Mouse (Mus musculus): ENCODE data around the gene Frmd5.

Gene Frmd5

DNA sequence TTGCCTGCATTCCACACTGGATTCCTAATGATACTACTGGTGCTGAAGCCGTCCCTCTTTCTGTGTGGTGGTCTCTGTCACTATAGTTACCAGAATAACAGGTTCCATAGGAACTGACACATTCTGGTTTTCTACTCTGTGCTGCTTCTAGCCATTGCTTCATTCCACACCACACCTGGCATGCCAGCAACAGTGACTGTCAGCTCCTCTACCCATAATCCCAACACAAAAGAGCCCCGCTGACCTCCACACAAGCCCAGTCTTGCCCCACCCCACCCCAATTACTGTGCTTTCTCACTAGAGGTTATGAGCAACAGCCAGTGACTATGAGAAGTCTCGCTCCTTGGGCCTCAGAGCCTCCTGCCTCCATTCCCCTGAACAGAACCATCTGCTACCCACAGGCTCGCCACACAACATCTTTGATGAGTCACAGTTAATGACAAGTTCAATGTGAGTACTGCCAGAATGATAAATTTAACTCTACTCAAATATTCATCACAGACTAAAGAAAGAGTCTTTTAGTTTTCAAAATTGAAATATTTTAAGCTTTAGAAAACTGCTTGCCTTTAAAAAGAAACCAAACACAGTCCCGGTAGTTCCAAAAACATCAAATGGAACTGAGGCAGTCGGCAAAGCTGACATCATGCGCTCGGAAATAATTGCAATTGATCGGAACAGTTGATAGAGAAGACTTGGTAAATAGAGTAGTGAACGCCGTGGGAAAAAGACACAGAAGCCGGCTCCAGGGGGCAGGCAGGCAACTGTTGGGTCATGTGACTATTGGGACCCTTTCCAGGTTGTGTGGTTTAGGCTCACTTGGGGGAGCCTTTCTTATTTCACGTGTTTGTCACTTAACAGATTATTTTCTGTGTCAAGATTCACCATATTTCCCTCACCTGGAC is 185.4 kb downstream of the Frmd5 start:
- DNase-seq (ENCODE audit: low spot score in 2 of 2), result peak in 1 of 2 experiments; percentile 52

DNA sequence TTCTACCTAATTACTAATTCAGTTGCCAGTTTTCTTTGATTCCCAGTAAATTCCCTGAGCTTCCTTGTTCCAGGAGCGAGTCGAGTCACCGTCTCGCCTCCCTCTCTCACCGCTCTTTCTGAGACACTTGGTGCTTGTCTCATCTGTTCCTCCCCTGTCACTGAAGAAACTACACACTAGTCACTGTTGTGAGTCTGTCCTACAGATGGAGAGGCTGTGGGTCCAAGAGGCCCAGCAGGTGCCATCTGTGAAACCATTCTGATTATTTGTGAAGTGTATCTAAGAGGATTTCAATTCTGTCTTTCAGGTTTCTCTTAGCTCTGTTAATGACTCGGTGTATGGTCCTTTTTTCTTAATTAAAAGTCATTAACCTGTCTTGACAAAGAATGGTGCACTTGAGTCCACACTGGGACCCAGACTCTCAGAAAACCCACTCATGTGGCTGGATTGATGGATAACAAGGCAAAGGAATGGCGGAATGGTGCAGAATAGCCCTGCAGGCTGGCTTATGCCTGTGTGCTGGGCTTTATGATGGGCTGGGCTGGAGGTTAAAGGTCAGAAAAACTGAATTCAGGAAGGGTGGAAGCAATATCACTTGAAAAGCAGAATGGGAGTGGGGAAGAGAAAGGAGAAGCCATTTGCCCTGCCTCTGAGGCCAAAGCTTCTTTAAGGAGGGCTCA is 186.2 kb downstream of the Frmd5 start:
- no peak for DNase-seq (ENCODE audit: low spot score in 2 of 2)

DNA sequence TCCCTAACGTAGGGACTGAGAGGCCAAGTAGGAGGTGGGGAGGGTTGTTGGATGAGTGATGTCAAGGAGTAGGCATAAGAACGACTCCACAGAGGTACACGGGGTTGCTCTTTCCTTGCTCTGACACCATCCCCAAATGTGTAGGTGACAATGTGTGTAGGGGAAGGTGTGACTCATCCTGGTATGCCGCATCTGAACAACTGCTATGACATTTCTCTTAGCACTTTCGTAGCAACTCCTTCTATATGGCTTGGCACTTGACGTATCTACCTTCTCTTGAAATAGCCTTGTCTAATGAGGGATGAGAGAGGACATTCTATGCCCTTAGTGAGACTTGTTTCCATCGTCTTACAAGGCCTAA is 191.7 kb downstream of the Frmd5 start:
- DNase-seq (ENCODE audit: low spot score in 2 of 2), result peak in 1 of 2 experiments; percentile 48

DNA sequence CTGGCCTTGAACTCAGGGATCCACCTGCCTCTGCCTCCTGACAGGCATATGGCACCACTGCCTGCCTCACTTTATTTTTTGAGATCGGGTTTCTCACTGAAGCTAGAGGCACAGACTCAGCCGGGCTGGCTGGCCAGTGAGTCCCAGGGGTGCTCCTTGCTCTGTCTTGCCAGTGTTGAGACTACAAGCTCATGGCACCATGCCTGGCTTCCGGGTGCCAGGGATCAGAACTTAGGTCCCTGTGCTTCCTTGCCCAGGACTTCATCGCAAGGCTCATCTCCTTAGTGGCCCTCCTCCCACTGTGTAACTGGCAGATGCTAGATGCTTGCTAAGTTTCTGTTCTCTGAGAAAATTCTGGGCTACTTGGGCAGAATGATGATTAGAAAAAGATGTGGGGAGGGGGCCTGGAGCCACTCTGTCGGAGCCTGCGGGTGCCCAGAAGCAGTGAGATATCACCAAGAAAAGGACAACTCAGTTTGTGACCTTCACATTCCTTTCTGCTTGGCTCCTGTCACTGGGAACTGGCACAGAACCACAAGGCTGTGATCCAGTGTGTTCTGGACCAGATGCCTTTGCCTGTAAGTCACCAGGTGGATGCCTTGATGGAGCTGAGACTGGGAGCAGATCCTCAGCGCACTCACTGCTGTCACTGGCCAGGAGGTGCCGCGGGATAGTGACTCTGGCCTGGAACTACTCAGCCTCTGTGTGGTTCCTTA is 192.2 kb downstream of the Frmd5 start:
- no peak for DNase-seq (ENCODE audit: low spot score in 2 of 2)

DNA sequence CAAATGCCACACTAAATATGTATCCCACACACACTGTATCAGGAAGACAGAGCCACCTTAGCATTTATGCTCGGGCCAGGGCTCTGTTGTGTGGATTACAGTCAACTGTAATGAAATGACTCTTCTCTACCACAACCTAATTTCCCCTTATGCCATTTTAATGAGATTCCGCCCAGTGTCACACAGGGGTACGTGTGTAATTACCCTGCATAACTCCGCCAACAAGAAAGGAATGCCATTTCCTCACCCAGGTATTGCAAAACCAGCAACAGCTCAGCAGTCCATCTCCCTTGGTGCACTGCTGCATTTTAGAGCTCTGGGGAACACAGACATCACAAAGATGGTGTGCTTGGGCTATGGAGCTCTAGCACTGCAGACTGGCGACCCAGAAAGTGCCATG is 194.8 kb downstream of the Frmd5 start:
- no peak for DNase-seq (ENCODE audit: low spot score in 2 of 2)

DNA sequence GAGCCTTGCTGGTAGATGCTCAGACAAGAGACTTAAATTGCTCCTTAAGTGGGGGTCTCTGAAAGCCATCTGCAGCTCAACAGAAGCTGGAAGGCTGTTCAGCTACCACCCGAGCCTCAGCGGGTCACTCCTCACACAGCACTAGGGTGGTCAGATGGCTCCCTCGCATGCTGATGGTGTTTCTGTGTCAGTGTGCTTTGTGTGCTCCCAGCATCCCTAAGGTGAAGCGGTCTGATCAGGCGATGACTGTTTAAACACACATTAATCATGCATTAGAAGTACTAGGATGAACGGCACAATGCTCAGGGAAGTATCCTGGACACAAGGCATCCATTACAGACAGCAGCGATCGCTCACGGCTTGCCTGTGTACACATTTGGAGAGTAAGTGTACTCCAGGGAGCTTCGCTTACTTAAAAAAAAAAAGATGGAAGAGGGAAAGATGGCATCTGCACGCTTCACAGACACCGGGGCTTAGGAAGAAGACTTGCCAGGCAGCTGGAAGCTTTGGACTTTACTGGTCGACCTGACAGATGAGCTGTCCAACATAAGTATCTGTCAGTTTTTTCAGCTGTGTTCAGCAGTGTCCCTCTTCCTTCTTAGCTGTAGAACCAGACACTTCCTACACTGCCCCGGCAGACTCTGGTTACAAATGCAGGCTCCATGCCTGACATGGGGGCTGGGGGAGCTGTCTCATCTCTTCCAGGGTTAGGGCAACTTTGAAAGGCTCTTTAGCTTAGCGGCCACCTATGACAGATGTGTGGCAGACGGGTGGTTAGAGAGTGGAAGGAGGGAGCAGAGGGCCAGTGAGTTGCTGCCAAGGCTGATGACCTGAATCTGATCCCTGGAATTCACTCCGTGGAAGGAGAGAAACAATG is 196.6 kb downstream of the Frmd5 start:
- DNase-seq (ENCODE audit: low spot score in 2 of 2), result no peak

DNA sequence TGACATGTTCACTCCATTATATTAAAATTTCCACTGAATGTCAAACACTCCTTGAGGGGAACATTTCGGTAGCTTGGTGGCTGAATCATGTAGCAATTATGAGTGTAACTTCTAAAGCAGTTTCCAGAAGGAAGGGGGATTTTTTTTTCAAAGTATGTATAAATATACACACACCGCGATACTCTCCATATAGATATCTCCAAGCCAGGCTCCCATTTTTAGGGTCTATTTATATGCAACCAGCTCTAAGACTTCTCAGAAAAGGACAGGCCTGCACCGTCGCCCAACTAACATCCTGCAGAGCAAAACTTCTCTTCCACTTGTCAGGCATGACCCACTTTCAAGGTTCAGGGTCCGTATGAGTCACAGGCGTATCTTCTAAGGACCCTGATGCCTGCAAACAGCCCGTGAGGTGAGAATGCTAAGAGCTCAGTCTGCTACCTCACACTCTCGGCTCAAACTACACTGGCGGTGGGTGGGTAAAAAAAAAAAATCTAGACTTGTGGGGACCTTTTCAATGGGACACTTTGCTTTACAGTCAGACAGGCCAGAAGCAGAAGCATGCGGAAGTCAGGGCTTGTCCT is 197.7 kb downstream of the Frmd5 start:
- no peak for DNase-seq (ENCODE audit: low spot score in 2 of 2)

DNA sequence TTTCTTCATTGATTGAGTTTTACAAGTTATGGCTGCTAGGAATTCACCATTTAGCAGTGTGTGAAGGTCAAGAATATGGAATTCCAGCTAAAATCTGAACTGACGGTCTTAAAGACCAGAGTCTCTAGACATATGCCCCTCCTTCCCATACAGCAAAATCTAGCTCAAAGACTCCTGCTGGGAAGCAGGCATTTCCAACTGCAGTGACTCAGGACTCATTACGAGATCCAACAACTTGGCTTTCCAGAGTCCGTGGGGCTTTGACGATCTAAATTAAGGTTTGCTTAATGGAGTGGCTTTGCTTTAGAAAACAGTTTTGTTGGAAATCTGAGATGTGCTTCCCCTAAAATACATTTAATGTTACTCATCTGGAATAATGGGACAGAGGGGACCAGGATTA is 204.5 kb downstream of the Frmd5 start:
- no peak for DNase-seq (ENCODE audit: low spot score in 2 of 2)

DNA sequence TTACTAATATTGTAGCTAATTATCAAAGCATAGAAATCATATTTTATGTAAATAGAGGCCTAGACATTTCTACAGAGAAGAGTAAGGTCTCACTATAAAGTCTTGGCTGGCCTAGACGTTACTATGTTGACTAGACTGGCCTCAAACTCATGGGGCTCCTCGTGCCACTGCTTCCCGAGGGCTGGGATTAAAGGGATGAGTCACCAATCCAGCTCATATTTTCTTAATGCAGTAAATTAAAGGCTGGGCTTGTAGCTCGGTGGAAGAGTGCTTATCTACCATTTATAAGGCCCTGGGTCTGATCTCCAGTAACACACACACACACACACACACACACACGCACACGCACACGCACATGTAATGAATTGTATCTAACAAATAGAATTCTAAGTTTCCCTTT is 205.3 kb downstream of the Frmd5 start:
- DNase-seq (ENCODE audit: low spot score in 2 of 2), result no peak

DNA sequence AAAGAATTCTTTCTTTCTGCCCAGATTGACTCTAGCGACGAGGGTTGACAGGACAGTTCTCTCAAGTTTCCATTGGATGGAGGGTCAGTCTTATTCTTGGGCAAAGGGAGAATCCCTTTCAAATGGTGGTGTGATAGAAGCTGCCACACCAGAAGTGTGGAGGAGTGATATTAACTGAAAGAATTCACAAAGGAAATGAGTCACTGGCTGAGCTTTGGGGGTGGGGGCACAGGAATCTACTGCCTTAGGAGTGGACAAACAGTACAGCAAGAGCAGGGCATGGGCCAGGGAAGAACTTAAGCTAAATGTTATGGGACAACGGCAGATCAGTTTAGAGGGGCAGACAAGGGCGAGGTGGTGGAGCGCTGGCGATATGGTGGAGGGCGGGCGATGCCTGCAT is 206.2 kb downstream of the Frmd5 start:
- DNase-seq (ENCODE audit: low spot score in 2 of 2), result no peak

DNA sequence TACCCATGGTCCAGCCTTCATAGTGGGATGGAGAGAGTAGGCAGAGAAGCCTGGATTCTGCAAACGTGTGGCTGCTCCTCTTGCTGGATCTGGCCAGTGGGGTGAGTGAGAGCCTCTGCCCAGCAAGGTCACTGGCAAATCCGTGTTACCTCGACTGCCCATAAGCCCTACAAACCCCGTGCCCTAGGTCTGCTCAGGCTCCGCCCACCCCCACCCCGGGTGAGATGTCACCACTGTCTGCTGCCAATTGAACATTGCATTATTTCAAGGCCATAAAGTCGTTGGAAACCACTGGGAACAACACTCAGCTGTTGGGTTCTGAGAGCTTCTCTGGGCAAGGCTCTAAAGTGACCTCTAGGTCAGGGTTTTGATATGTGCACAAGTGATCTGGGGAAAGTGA is 208.6 kb downstream of the Frmd5 start:
- DNase-seq (ENCODE audit: low spot score in 2 of 2), result no peak

DNA sequence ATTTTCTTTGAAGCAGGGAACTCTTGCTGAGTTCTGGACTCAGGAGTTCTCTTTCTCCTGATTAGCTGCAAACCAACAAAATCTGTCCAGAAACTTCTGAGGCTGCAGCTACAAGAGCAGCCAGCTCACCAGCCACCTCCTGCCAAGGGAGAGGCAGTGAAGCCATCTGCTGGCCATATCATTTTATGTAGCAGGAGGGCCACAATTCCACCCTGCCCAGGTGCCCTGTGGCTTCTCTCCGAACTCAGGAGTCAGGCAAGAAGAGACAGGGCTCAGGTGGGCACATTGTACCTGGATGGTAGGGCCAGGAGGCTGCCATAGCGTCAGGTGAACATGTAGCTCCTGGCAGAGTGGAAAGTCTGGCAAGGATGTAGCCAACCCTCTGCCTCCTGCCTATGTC is 210.3 kb downstream of the Frmd5 start:
- DNase-seq (ENCODE audit: low spot score in 2 of 2), result no peak

DNA sequence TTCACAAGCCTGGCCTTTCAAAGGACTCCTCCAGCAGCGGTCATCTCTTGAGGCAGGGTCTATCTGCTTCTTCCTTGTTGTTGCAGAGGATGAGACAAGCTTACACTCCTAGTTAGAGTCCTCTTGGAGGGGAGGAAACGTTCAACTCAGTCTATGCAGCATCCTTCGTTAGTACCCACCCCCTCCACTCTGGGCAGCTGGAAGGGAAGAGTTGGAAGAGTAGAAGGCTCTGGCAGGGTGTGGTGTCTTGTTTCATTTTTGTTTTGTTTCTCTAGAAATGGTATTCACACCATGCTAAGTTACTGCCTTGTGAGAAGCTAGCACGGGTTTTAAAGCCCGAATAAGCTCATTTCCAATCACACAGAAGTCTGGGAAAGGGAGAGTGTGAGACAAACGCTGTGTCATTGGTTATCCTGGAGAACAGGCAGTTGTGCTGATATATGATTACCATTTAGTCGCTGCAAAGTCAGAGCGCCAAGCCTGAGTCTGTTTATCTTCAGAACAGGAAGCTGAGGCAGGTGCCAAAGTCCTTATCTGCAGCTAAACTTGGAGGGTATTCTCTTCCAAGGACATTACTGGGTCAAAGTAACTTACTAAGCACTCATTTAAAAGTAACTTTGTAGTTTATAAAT is 212.1 kb downstream of the Frmd5 start:
- DNase-seq (ENCODE audit: low spot score in 2 of 2), result no peak

DNA sequence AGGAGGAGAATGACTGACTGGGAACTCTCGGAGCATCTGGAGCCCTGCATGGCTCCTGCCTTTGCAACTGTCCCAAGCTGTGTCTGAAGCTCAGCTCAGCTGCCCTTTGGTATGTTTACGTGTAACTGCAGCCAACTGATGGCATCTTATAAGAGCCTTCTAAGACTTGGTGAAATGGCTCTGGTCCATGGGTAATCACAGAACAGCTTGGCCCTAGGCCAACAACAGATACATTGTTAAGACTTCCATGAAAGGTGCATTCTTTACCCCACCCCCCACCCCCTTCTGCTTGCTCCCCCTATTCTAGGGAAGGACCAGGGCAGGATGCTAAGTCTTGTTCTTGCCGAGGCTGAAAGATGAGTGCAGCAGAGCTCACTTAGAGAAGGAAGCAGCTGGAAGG is 212.8 kb downstream of the Frmd5 start:
- DNase-seq (ENCODE audit: low spot score in 2 of 2), result no peak

DNA sequence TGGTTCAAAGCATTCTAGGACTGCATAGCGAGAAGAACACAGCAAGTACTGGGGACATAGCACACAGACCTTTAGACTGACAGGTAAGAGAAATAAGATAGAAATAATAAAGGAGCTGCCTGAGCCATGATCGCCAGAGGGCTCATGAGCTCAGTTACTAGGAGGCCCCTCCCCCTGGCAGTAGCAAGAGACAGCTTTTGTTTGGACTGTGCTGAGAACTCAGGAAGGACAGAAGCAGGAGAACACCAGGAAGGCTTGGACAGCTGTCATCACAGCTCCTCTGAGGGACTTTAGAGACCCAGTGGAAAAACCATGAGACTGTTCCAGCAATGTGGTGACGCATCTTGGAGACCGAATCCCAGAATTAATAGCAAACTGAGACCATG is 218.6 kb downstream of the Frmd5 start:
- no peak for DNase-seq (ENCODE audit: low spot score in 2 of 2)

DNA sequence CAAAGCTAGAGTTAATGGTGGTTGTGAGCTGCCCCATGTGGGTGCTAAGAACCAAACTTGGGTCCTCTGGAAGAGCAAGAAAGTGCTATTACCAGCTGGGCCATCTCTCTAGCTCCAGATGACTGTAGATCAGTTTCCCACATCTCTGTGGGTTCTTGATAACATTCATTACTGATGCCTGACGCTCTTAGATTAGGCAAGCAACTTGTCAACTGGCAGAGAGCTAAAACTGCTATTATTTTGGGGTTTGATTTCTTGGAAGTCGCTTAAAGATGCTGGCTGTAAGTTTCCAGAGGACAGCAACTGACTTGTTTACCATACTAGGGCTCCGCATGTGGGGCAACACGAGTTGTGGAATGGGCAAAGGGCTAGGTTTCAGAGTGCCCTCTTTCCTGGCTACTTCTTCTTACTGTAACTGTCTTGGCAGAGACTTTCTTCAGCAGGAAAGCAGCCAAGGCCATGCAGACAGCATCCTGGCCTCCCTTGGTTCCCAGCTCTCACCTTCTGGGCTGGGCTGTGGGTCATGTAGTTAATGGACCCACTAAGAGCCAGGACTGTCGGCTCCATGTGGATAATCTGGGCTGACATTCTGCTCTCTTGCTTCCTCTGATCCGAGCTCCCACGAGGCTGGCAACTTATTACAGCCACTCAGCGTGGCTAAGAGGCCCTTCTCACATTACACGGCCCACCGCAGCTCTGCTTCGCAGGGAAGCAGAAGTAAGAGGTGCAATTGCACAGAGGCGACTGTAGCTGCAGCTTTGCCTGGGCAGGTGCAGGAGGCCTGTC is 219.2 kb downstream of the Frmd5 start:
- DNase-seq (ENCODE audit: low spot score in 2 of 2), result no peak

DNA sequence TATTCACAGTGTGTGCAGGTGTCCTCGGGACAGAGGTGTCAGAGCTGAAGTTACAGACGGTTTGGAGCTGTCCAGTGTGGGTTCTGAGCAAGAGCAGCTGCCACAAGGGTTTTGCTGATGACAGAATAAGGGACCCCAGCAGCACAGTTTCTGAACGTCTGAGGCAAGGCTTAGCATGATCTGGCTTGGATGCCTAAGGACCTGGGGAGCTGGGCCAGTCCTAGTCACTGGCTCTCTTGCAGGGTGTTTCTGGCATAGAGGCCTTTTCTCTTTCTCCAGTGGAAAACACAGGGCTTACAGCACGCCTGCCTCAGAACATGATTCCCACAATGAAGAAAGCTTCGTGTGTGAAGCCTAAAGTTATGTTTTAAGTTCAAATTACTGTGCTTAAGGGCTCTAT is 222.2 kb downstream of the Frmd5 start:
- no peak for DNase-seq (ENCODE audit: low spot score in 2 of 2)

DNA sequence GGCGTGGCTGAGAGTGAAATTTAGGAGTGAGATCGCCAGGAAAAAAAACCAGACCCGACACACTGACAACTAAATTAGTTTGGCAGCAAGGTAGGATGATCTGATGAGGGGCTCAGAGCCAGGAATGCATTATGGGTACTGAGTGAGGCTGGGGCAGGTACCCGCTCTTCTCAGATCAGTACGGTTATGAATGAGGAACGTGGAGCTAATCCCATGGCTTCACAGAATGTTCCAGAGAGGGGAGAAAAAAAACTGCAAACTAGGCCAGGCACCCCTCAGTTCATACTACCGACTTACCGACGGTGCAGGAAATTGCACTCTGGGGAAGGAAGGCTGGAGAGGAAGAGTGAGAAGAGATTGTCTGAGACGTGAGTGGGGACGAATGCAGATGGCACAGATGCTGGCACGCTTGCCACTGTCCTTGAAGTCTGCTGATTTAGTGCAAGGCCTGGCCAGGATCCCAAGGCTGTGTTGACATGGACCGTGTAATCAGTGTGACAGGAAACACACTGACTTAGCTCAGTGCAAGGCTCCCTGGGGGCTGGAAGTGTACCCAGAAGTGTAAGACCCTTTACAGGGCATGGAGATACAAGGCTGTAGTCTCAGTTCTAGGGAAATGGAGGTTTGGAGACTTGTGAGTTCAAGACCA is 223.3 kb downstream of the Frmd5 start:
- no peak for DNase-seq (ENCODE audit: low spot score in 2 of 2)

DNA sequence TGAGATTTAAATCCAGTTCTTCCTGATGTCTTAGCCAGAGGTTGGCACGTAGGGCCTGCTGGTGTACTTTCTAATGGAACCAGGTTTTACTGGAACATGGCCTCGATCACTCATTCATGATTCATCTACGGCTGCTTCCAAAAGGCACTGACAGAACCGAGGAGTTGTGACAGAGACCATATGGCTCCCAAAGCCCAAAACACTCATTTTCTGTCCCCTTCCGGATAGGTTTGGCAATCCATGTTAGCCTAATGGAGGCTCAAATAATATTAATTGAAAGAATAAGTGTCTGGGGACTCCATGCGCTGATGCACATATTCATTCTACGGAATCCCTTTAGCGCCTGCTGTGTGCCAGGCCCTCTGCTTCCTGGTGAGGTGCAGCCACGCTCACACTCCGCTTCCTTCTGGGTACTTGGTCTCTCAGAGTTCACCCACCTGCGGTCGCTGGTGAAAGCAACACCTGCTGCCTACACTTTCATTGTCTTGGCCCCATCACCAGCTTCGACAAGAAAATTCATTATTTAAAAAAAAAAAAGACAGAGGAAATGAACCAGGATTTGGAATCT is 224.0 kb downstream of the Frmd5 start:
- no peak for DNase-seq (ENCODE audit: low spot score in 2 of 2)
